Mouse (Mus musculus) adrenal gland, adult 8-10 months (tissue): ENCODE measurements around the gene Copg2. TPM values are rescaled to one million over a fixed set of nuclear protein-coding genes. Genes with fewer than 3 reads are reported as not detected.
"Not testable (repeated sequence)": the region's sequence is repeated elsewhere in the genome, so short reads cannot be mapped to it uniquely, and the experiment has no call there.

Experiments
- DNase-seq: peaks from one replicate; pipeline ENCODE4 v3.0.0; 2022
- total RNA-seq, 4 experiments: library from RNA; stranded (reverse); gene quantifications; 2 replicates each; pipeline ENCODE4 v1.2.4; 2022

The Copg2 gene
- total RNA-seq, 4 experiments from 2014 or later: 80.0 to 99.4 (median 91.7) TPM

GRCm38 (mm10) chr6:30813626-30814025 lies 83.0 kb downstream of the Copg2 start:
- no peak for DNase-seq

GRCm38 (mm10) chr6:30805053-30805752 lies 91.4 kb downstream of the Copg2 start:
- no peak for DNase-seq

- peak; percentile 12 for DNase-seq
Measured at GRCm38 (mm10) chr6:30804389-30805052, 92.1 kb downstream of the Copg2 start.

- not testable (repeated sequence) for DNase-seq
Measured at GRCm38 (mm10) chr6:30802915-30803314, 93.7 kb downstream of the Copg2 start.

- no peak for DNase-seq
Measured at GRCm38 (mm10) chr6:30751209-30751608, 145.4 kb downstream of the Copg2 start.

- no peak for DNase-seq
Measured at GRCm38 (mm10) chr6:30750482-30750881, 146.1 kb downstream of the Copg2 start.

- DNase-seq: no peak
Measured at GRCm38 (mm10) chr6:30749892-30750291, 146.7 kb downstream of the Copg2 start.

GRCm38 (mm10) chr6:30749042-30749689 lies 147.4 kb downstream of the Copg2 start:
- DNase-seq: no peak

GRCm38 (mm10) chr6:30748358-30748910 lies 148.2 kb downstream of the Copg2 start:
- no peak for DNase-seq

GRCm38 (mm10) chr6:30747631-30748357 lies 148.8 kb downstream of the Copg2 start:
- DNase-seq: no peak

- no peak for DNase-seq
Measured at GRCm38 (mm10) chr6:30745591-30745990, 151.0 kb downstream of the Copg2 start.

- no peak for DNase-seq
Measured at GRCm38 (mm10) chr6:30744846-30745245, 151.7 kb downstream of the Copg2 start.

- no peak for DNase-seq
Measured at GRCm38 (mm10) chr6:30739177-30739747, 157.3 kb downstream of the Copg2 start.

GRCm38 (mm10) chr6:30738464-30739006 lies 158.1 kb downstream of the Copg2 start:
- no peak for DNase-seq

GRCm38 (mm10) chr6:30737548-30738463 lies 158.8 kb downstream of the Copg2 start:
- DNase-seq: peak; percentile 57

GRCm38 (mm10) chr6:30736864-30737547 lies 159.6 kb downstream of the Copg2 start:
- DNase-seq: peak; percentile 57

- DNase-seq: no peak
Measured at GRCm38 (mm10) chr6:30736372-30736762, 160.2 kb downstream of the Copg2 start.

GRCm38 (mm10) chr6:30735728-30736371 lies 160.7 kb downstream of the Copg2 start:
- no peak for DNase-seq

GRCm38 (mm10) chr6:30734988-30735727 lies 161.4 kb downstream of the Copg2 start:
- no peak for DNase-seq
